Mouse (Mus musculus): ENCODE data around the gene Taar8b.
"Not testable (repeated sequence)": the region's sequence is repeated elsewhere in the genome, so short reads cannot be mapped to it uniquely, and the experiment has no call there.

The Taar8b gene

GRCm38 (mm10) chr10:24092194-24092593, at the start of gene Taar8b:
Gene Taar8b (minus strand): TSS chr10:24092294.
- no peak for DNase-seq (ENCODE audit: low spot score in 2 of 2)

DNA sequence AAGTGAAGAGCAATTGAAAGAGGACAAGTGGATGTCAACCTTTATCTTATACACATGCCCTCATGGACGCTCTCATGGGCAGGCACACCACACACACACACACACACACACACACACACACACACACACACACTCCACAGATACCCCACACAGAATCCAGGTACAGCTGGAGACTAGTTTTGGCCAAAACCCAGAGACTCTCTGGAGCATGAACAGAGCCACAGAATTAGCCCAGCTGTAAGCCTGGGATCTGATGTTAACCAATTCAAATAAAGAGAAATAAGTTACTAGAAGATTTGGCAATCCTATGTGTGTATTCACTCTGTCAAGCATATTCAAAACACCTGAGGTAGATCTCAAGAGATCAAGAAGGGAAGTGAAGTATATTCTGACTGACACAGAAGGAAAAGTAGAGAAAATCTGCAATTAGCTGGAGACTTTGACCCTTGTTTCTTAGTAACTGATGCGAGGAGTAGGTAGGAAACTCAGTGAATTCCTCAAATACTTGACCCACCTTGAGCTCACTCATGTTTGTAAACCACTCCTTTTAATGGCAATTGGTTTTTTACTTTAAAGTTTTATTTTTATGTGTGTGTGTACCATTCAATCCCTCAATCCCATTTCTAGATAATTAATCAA, 46.6 kb upstream of the Taar8b start:
- no peak for DNase-seq (ENCODE audit: low spot score in 2 of 2)

DNA sequence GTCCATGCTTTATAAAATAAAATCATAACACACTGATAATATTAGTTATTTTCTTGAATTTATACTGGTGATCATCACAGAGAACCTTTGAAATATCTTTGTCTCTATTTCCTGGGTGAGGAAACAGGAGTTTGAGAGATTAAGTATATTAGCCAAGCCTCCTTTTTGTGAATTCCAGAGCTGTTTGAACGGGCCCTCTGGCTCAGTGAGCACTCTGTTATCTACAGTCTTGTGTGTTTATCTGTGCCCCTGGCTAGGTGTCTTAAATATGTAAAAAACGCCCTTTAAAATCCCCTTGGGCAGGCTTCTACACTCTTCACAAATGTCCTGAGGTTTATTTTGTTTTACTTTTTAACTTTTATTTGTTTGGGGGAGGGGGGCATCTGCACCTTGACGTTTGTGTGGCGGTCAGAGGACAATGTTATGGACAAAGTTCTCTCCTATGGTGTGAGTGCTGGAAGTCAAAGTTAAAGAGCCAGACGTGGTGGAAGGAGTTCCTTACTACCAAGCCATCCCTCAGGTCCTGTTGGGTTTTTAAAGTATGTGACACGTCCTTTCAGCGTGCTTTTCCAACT, 42.1 kb upstream of the Taar8b start:
- no peak for DNase-seq (ENCODE audit: low spot score in 2 of 2)

- DNase-seq (ENCODE audit: low spot score in 2 of 2): peak in 1 of 2 experiments; percentile 9
Measured at GRCm38 (mm10) chr10:24133132-24133531, 41.0 kb upstream of the Taar8b start.

- DNase-seq (ENCODE audit: low spot score in 2 of 2): no peak
Measured at GRCm38 (mm10) chr10:24132273-24132672, 40.2 kb upstream of the Taar8b start.

GRCm38 (mm10) chr10:24131451-24132262, 39.6 kb upstream of the Taar8b start:
- DNase-seq (ENCODE audit: low spot score in 2 of 2): peak; percentile 71 to 76

GRCm38 (mm10) chr10:24111116-24111778, 19.2 kb upstream of the Taar8b start:
- peak in 1 of 2 experiments; percentile 24 for DNase-seq (ENCODE audit: low spot score in 2 of 2)

DNA sequence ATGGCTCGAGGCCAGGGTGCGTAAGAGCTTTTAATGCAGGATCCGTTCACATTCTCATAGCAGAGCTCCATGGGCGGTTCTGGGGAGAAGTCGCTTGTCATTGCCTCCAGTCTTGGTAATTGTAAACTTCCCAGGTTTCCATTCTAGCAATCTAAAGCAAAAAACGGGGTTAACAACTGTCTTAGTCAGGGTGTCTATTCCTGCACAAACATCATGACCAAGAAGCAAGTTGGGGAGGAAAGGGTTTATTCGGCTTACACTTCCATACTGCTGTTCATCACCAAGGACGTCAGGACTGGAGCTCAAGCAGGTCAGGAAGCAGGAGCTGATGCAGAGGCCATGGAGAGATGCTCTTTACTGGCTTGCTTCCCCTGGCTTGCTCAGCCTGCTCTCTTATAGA, 17.3 kb upstream of the Taar8b start, which contains the start of gene Taar9:
Gene Taar9, minus strand, starts transcription at position 101 of the 400 bp plus-strand sequence.
- not testable (repeated sequence) for DNase-seq (ENCODE audit: low spot score in 2 of 2)

- DNase-seq (ENCODE audit: low spot score in 2 of 2): no peak
Measured at GRCm38 (mm10) chr10:24108236-24108635, 16.1 kb upstream of the Taar8b start.

DNA sequence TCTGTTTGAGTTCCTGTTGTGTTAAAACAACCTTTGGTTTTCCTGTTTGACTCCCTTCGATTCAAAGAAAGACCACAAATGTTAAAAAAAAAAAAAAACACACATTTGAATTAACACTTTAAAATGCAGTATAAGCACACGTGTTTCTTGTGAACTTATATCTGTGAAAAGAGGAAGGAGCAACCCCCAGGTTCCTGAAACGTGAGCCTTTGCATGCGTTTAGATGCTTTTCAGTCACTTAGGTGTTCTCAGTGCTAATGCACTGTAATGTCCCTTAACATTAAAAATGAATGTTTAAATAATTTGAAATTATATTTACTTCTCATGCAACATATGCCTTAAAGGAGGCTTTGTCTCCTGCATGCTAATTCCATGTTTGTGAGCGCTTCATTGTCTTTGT, 15.7 kb upstream of the Taar8b start:
- DNase-seq (ENCODE audit: low spot score in 2 of 2): no peak

GRCm38 (mm10) chr10:24103299-24103698, 11.2 kb upstream of the Taar8b start:
- DNase-seq (ENCODE audit: low spot score in 2 of 2): not testable (repeated sequence)

- DNase-seq (ENCODE audit: low spot score in 2 of 2): not testable (repeated sequence)
Measured at GRCm38 (mm10) chr10:24101812-24102211, 9.7 kb upstream of the Taar8b start, which contains the start of gene Taar8c. Gene Taar8c (minus strand): TSS chr10:24101912.

GRCm38 (mm10) chr10:24097010-24097409, 4.9 kb upstream of the Taar8b start:
- DNase-seq (ENCODE audit: low spot score in 2 of 2): not testable (repeated sequence)

- no peak for DNase-seq (ENCODE audit: low spot score in 2 of 2)
Measured at GRCm38 (mm10) chr10:24087168-24087567, 4.9 kb downstream of the Taar8b start.

DNA sequence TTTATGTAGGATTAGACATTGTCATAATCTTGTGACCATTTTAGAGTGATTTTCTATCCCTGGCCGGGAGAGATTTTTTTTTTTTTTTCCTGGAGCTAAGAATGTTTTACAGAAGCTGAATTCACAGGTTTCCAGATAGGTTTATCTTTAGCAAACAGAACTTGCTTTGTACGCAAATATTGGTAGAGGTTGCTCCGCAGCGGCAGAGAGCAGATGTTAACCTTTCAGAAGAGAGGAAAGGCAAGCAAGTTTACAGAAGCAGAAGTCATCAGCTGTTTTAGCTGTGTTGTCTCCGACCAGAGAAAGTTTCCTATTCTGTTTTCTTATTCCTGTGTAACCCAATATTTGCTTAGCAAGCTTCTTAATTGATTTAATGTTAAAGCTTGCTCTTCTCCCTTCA, 5.5 kb downstream of the Taar8b start:
- no peak for DNase-seq (ENCODE audit: low spot score in 2 of 2)

DNA sequence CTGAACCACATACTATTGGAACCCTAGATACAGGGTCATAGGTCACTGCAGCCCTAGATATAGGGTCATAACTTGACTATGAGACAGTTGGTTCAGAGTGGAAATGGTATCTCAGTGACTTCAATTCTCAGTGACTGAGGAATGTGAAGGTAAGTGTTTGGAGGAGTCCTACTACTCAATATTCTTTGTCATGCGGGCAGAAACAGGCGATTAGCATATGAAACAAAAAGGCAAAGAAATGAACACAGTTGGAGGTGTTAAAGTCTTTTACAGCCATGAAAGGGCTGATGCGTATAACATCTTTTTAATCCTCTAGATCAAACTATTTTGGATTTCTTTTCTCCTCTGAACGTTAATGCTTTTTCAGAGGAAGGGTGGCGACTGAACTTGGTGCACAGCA, 6.2 kb downstream of the Taar8b start:
- no peak for DNase-seq (ENCODE audit: low spot score in 2 of 2)

DNA sequence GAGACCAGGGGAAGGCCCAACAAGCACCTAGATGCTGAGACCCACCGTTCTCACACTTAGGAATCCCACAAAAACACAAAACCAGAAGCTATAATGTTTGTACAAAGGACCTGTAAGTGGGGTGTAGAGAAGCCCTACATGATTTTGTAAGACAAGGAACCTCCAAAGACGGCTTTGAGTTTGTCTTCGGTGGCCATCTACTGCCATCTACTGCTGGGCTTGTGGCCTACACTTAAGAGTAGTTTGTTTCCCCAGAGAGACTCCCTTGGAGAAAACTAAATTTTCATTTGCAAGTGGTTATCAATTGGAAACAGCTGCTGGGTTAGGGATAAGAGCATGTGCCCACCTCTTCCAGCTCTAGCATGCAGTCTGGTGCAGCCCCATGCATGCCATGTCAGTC, 11.9 kb downstream of the Taar8b start:
- DNase-seq (ENCODE audit: low spot score in 2 of 2): no peak

- not testable (repeated sequence) for DNase-seq (ENCODE audit: low spot score in 2 of 2)
Measured at GRCm38 (mm10) chr10:24076200-24076599, 15.9 kb downstream of the Taar8b start, which contains the start of gene Taar8a. Gene Taar8a (plus strand): TSS chr10:24076500.

- DNase-seq (ENCODE audit: low spot score in 2 of 2): not testable (repeated sequence)
Measured at GRCm38 (mm10) chr10:24074751-24075150, 17.3 kb downstream of the Taar8b start.

DNA sequence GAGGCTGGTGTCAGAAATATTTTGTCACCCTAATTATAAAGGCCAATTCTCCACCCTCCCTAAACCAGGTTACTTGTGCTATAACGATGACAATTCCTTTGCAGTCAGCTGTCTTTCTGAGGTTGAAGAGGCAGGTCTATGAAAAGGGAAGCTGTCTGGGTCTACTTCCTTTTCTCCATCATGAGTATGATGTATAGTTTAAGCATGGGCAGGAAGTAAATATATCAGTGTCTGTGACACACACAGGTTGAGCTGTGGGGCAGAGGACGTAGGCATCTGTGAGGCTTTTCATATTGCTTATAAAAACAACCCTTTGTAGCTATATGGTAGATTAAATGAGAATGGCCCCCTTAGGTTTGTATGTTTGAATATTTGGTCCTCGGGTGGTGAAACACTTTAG, 33.1 kb downstream of the Taar8b start:
- DNase-seq (ENCODE audit: low spot score in 2 of 2): no peak

DNA sequence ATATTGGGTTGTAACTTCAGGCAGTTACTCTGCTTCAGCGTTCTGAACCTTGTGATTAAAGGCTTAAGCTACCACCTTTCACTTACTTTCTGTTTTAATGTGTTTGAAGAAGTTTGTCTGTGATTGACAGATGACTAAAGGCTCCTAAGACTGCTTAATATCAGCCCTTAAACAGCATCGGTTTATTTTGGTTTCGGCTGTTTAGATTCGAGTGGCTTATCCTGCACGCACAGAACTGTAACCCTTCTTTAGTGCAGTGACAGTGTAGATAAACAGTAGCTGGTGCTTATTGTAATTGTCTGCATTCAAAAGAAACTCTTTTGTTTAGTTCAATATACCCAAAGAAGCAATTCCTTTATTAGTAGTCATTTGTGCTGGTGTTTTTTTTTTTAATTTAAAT, 40.1 kb downstream of the Taar8b start:
- DNase-seq (ENCODE audit: low spot score in 2 of 2): no peak

- no peak for DNase-seq (ENCODE audit: low spot score in 2 of 2)
Measured at GRCm38 (mm10) chr10:24049210-24049609, 42.9 kb downstream of the Taar8b start, which contains the start of gene Taar7f. Gene Taar7f (plus strand): TSS chr10:24049510.
